Mouse (Mus musculus): ENCODE measurements around the gene Acad11. TPM values are rescaled to one million over a fixed set of nuclear protein-coding genes. Genes with fewer than 3 reads are reported as not detected.
A peak's percentile ranks its signal among the peaks of the same experiment; 100 is the strongest.

The Acad11 gene
- polyA plus RNA-seq, 1 experiment = 5.5 TPM

DNA sequence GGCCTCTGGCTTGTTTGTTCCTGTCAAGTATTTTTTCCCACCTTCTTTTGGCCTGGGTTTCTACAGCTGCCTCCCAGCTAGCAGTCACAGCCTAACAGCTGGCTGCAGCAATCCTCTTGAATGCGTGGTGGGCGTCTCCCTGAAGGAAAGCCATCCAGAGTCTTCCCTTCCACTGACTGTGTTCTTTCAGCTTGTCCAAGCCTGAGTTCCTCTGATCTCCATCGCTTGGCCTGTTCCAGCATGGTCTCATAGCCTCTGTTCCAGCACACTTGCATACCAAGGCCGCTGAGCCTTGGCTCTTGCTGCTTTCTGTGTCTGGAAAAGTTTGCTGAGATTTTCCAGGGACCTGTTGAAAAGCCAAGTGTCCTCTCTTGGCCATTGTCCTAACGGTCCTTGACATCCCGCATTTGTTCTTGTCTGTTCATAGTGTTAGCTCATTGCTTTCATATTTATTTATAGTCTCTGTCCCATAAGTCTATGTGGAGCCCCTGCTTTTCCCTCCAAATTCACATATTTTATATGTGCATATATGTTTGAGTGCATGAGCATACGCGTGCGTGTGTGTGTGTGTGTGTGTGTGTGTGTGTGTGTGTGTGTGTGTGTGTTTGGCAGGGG is 67.1 kb downstream of the Acad11 start:
- no peak for DNase-seq (ENCODE audit: low read depth in 1 of 2, low spot score in 2 of 2)
- 88% methylated on average over 9 of the region's 9 CpGs for WGBS
- Histone ChIP-seq H3K4me3 (ENCODE audit: extremely low read depth, insufficient read depth, insufficient read length) (no peak overlapping the region), H3K27ac (ENCODE audit: insufficient read depth, low read length) (no peak overlapping the region), H3K27me3 (ENCODE audit: control insufficient read depth, insufficient read depth, low read length) (no peaks in the 10 kb centered on the region), H3K36me3 (ENCODE audit: control insufficient read depth, insufficient read depth, low read length) (no peaks in the 10 kb centered on the region), H3K4me1 (ENCODE audit: control insufficient read depth, insufficient read depth, insufficient read length) (no peaks in the 10 kb centered on the region)
- no peak for TF ChIP-seq CTCF (IDR thresholded peaks at IDR 0.05; ENCODE audit: extremely low read depth, insufficient read depth, insufficient read length, insufficient replicate concordance)
- no peak for TF ChIP-seq POLR2A (IDR thresholded peaks at IDR 0.05; ENCODE audit: low read depth, low read length)

GRCm38 (mm10) chr9:104140351-104140750 is 77.2 kb downstream of the Acad11 start:
- Histone ChIP-seq H3K4me1 (ENCODE audit: control insufficient read depth, insufficient read depth, insufficient read length) (no peaks in the 10 kb centered on the region), H3K27me3 (ENCODE audit: control insufficient read depth, insufficient read depth, low read length) (no peaks in the 10 kb centered on the region), H3K36me3 (ENCODE audit: control insufficient read depth, insufficient read depth, low read length) (no peaks in the 10 kb centered on the region), H3K4me3 (ENCODE audit: extremely low read depth, insufficient read depth, insufficient read length) (no peak overlapping the region), H3K27ac (ENCODE audit: insufficient read depth, low read length) (no peak overlapping the region)
- WGBS = 47% methylated on average over 6 of the region's 6 CpGs
- no peak for TF ChIP-seq CTCF (IDR thresholded peaks at IDR 0.05; ENCODE audit: extremely low read depth, insufficient read depth, insufficient read length, insufficient replicate concordance)
- no peak for TF ChIP-seq POLR2A (IDR thresholded peaks at IDR 0.05; ENCODE audit: low read depth, low read length)
- no peak for DNase-seq (ENCODE audit: low read depth in 1 of 2, low spot score in 2 of 2)

DNA sequence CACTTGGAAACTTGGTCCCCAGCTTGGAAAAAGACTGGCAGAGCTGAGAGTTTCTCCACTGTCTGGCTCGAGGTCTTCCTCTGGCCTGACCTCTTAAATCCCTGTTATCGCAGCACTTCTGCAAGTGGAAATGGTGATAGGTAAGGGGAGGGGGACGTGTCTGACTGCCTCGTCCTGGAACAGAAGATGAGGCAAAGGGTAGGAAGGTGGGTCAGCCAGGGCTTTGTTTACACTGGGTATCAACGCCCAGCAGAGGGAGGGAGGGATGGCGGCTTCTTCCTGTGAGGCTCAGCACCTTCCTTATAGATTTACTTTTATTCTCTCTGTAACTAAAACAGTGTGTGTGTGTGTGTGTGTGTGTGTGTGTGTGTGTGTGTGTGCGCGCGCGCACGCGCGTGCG is 79.6 kb downstream of the Acad11 start:
- 84% methylated on average over 14 of the region's 14 CpGs for WGBS
- Histone ChIP-seq H3K4me3 (ENCODE audit: extremely low read depth, insufficient read depth, insufficient read length) (no peak overlapping the region), H3K36me3 (ENCODE audit: control insufficient read depth, insufficient read depth, low read length) (no peaks in the 10 kb centered on the region), H3K27ac (ENCODE audit: insufficient read depth, low read length) (no peak overlapping the region), H3K27me3 (ENCODE audit: control insufficient read depth, insufficient read depth, low read length) (no peaks in the 10 kb centered on the region), H3K4me1 (ENCODE audit: control insufficient read depth, insufficient read depth, insufficient read length) (no peaks in the 10 kb centered on the region)
- no peak for TF ChIP-seq POLR2A (IDR thresholded peaks at IDR 0.05; ENCODE audit: low read depth, low read length)
- TF ChIP-seq CTCF (IDR thresholded peaks at IDR 0.05; ENCODE audit: extremely low read depth, insufficient read depth, insufficient read length, insufficient replicate concordance) = no peak
- DNase-seq (ENCODE audit: low read depth in 1 of 2, low spot score in 2 of 2) = no peak

- no peak overlapping the region for H3K4me3 ChIP-seq (ENCODE audit: extremely low read depth, insufficient read depth, insufficient read length)
- WGBS = 84% methylated on average over 8 of the region's 8 CpGs
- H3K27me3 ChIP-seq (ENCODE audit: control insufficient read depth, insufficient read depth, low read length) = no peaks in the 10 kb centered on the region
- no peak overlapping the region for H3K27ac ChIP-seq (ENCODE audit: insufficient read depth, low read length)
- TF ChIP-seq CTCF (IDR thresholded peaks at IDR 0.05; ENCODE audit: extremely low read depth, insufficient read depth, insufficient read length, insufficient replicate concordance) (peak; percentile 28; the same call in 1 of the 2 replicates), POLR2A (IDR thresholded peaks at IDR 0.05; ENCODE audit: low read depth, low read length) (no peak)
- DNase-seq (ENCODE audit: low read depth in 1 of 2, low spot score in 2 of 2) = no peak
- no peaks in the 10 kb centered on the region for H3K36me3 ChIP-seq (ENCODE audit: control insufficient read depth, insufficient read depth, low read length)
- H3K4me1 ChIP-seq (ENCODE audit: control insufficient read depth, insufficient read depth, insufficient read length) = no peaks in the 10 kb centered on the region
These were observed 81.3 kb downstream of the Acad11 start for GRCm38 (mm10) chr9:104144314-104144996.

DNA sequence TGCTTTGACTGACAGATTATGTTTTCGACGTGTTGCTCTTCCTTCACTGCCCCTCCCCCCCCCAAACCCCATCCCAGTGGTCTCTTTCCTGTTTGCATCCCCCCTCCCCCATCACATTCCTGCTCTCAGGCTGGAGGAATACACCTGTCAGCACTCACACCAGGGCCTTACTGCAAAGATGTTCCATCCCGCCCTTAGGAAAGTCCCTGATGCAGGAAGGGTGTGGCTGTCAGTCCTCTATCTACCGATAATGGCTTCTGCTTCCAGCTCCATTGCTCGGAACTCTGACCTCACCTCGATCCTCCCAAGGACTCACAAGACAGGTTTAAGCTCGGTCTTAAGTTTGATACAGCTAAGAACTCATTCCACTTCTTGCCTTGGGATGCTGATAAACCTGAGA is 83.5 kb downstream of the Acad11 start:
- no peak overlapping the region for H3K27ac ChIP-seq (ENCODE audit: insufficient read depth, low read length)
- no peak overlapping the region for H3K4me3 ChIP-seq (ENCODE audit: extremely low read depth, insufficient read depth, insufficient read length)

DNA sequence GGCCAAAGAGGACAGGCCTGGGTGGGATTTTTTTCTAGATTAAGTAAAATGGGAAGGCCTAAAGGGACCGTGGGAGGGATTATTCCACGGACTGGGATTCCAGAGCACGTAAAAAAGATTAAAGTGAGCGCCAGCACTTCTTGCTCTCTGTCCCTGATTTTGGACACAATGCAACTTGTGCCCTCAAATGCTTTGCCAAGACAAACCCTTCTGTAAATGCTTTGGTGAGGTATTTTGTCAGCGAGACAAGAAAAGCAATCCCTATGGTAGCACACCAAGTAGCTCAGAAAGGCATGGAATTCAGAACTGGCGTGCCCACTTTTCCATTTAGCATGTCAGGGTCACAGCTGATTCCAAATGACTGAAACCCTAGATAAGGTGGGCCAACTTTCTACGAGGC is 85.8 kb downstream of the Acad11 start:
- Histone ChIP-seq H3K4me3 (ENCODE audit: extremely low read depth, insufficient read depth, insufficient read length) (no peak overlapping the region), H3K27ac (ENCODE audit: insufficient read depth, low read length) (no peak overlapping the region), H3K36me3 (ENCODE audit: control insufficient read depth, insufficient read depth, low read length) (peaks cover 24% of the 10 kb centered on the region), H3K27me3 (ENCODE audit: control insufficient read depth, insufficient read depth, low read length) (no peaks in the 10 kb centered on the region), H3K4me1 (ENCODE audit: control insufficient read depth, insufficient read depth, insufficient read length) (no peaks in the 10 kb centered on the region)
- DNase-seq (ENCODE audit: low read depth in 1 of 2, low spot score in 2 of 2) = no peak
- TF ChIP-seq POLR2A (IDR thresholded peaks at IDR 0.05; ENCODE audit: low read depth, low read length) (no peak), CTCF (IDR thresholded peaks at IDR 0.05; ENCODE audit: extremely low read depth, insufficient read depth, insufficient read length, insufficient replicate concordance) (no peak)
- 94% methylated on average over 7 of the region's 7 CpGs for WGBS

More for the DNA sequence above, 83.5 kb downstream of the Acad11 start:
- DNase-seq (ENCODE audit: low read depth in 1 of 2, low spot score in 2 of 2) = no peak
- TF ChIP-seq CTCF (IDR thresholded peaks at IDR 0.05; ENCODE audit: extremely low read depth, insufficient read depth, insufficient read length, insufficient replicate concordance) (no peak), POLR2A (IDR thresholded peaks at IDR 0.05; ENCODE audit: low read depth, low read length) (no peak)
- no peaks in the 10 kb centered on the region for H3K27me3 ChIP-seq (ENCODE audit: control insufficient read depth, insufficient read depth, low read length)
- no peaks in the 10 kb centered on the region for H3K4me1 ChIP-seq (ENCODE audit: control insufficient read depth, insufficient read depth, insufficient read length)
- 83% methylated on average over 7 of the region's 7 CpGs for WGBS
- H3K36me3 ChIP-seq (ENCODE audit: control insufficient read depth, insufficient read depth, low read length) = peaks cover 8% of the 10 kb centered on the region

DNA sequence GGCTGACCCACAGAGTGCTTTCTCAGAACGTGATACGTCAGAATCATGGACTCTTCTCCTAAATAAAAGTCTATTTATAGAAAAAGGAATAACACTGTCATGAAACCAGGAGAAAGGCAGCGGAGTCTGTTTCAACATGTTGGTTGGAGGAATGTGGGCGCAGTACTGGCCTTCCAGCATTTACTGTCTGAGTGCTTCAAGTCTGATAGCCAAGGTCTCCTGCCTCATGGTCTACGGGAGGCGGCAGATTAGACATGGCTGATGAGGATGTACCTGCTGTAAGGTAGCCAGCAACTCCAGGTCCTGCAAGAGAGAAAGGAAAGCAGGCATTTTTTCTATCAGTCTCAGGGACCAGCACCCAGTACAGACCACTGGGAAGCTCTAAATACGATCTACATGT is 88.9 kb downstream of the Acad11 start:
- H3K4me1 ChIP-seq (ENCODE audit: control insufficient read depth, insufficient read depth, insufficient read length) = no peaks in the 10 kb centered on the region
- H3K36me3 ChIP-seq (ENCODE audit: control insufficient read depth, insufficient read depth, low read length) = peaks cover 40% of the 10 kb centered on the region
- H3K27ac ChIP-seq (ENCODE audit: insufficient read depth, low read length) = no peak overlapping the region
- DNase-seq (ENCODE audit: low read depth in 1 of 2, low spot score in 2 of 2) = no peak
- WGBS = 94% methylated on average over 7 of the region's 7 CpGs
- H3K4me3 ChIP-seq (ENCODE audit: extremely low read depth, insufficient read depth, insufficient read length) = no peak overlapping the region
- H3K27me3 ChIP-seq (ENCODE audit: control insufficient read depth, insufficient read depth, low read length) = no peaks in the 10 kb centered on the region
- TF ChIP-seq CTCF (IDR thresholded peaks at IDR 0.05; ENCODE audit: extremely low read depth, insufficient read depth, insufficient read length, insufficient replicate concordance) (no peak), POLR2A (IDR thresholded peaks at IDR 0.05; ENCODE audit: low read depth, low read length) (no peak)
